Mouse (Mus musculus) heart, adult 8-10 months (tissue): ENCODE data around the gene Zfp931. TPM values are rescaled to one million over a fixed set of nuclear protein-coding genes. Genes with fewer than 3 reads are reported as not detected.
"Not testable (repeated sequence)": the region's sequence is repeated elsewhere in the genome, so short reads cannot be mapped to it uniquely, and the experiment has no call there.

ENCODE experiments used
- DNase-seq: peaks from one replicate; pipeline ENCODE4 v3.0.0; 2022; ENCODE audit warnings: low spot score
- total RNA-seq, 4 experiments: library from RNA; stranded (reverse); gene quantifications; 2 replicates each; pipeline ENCODE4 v1.2.4; 2022

Zfp931 gene
- total RNA-seq, result 10 to 100 TPM; 14.0 to 18.2 (median 16.8) TPM

DNA sequence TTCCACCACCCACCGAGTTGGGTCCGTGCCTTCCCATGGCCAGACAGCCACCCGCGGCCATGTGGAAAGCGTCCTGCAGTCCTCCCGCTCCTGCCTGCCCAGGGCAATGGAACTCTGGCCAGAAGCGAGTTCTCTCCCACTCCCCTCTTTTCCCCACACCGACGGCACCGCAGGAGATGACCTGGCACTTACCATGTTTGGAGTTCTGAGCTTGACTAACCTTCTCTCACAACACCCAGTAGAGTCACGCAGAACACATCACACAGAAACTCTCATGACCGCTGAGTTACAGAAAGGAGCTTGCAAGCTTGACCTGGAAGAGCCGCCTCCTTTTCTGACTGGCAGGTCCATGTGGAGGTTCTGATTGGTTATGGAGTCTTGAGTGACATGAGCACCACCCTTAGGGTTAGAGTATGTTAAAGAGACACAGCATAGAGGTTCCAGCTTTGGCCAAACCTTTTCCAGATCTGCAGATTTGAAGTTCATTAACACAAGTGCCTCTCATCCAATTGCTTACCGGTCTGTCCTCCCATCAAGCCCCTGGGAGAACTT is at the start of gene Zfp931:
Gene Zfp931 (minus strand): TSS at position 311 of the 552 bp plus-strand sequence.
- DNase-seq, result peak; percentile 38

DNA sequence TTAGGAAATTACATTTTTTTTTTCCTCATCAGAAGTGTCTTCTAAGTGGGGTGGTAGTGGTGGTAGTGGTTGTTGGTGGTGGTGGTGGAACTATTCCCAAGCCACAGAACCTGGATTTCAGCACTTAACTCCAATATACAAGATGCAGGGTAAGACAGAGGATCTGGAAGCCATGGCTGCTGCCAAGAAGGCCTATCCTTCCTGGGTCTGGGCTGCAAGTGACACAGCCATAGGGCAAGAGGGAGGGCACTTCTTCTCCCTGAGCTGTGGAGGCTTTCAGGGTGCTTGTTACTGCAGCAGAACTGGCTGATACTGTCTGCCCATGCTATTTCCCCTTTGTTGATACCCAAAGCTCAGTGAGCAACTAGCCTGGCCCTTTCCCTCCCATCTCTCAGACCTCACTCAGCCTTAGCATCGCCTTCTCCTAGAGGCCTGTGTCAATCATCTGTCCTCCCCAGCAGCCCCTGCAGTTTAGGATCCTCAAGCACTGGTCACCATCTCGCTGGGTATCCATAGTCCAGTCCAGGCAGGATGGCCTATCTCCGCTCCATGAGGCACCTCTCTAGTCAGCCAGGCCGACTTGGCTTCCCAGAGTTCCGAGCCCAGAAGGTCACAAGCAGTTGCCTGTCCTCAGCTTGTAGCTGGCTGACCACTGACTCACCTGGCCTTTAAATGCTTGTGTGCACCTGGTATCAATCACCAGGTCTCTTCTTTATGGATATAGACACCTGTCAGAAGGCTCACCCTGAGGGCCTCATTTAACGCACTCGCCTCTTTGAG is 48.0 kb upstream of the Zfp931 start:
- DNase-seq, result no peak

DNA sequence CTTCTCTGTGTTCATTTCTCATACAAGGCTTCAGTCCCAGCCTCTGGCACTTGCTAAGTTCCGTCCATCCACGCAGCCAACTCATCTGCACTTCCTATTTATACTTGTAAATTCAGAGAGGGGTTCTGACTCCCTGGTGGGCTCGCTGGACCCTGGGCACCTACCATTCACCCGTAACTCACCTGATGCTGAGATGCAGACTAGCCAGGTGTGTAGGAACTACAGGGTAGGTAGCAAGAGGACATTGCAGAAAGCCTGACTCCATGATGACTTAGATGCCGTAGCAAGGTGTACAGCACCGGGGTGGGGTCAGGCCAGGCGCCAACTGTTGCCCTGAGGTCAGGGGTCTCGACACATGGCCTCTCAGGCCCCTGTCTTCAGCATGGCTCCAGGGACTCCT is 47.2 kb upstream of the Zfp931 start:
- no peak for DNase-seq

DNA sequence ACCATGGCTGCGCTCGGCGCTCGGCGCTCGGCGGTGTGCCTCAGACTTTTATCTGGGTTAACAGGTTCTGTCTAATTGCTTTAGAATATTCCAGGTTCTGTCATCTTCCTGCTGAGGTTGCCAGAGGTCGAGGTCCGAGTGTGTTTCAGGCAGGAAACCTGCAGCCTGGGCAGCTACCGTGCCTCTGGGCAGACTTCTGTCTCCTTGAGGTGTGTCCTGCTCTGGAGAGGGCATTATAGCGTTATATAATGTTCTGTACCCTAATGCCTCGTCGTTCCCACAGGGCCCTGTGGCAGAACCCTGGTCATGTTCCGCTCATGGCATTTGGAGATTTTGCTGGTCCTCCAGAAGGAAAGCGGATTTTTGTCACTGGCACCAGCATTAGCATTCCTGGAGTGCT is 45.2 kb upstream of the Zfp931 start:
- no peak for DNase-seq

DNA sequence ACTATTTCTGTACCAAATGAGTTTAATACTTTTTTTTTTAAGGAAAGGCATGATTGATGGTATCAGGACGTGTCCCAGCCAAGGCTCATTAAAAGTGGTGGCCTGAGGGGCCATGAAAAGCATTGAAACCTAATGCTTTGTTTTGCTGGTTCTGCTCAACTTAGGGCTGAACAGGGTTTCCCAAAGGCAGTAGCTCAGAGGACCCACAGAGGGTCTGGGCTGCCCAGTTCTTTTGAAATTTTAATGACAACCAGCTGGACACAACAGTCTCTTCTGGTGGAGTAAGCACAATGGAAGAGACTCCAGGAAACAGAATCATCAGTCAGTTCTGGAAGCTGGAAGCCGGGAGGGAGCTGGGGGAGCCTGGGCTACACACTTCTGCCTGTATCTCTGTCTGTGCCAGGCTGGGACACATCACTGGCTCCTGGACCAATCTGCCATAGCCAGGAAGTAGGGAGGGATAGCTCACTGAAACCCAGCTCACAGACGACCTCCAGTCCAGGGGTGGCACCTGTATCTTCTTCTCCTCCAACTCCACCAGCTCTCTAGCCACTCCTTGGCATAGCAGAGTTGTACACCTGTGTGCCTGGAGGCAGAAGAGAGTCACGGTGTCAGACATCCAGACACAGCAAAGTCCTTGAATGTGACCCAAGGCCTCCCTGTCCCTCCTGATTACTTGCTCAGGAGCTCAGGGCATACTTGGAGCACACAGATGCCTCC is 43.8 kb upstream of the Zfp931 start:
- no peak for DNase-seq

DNA sequence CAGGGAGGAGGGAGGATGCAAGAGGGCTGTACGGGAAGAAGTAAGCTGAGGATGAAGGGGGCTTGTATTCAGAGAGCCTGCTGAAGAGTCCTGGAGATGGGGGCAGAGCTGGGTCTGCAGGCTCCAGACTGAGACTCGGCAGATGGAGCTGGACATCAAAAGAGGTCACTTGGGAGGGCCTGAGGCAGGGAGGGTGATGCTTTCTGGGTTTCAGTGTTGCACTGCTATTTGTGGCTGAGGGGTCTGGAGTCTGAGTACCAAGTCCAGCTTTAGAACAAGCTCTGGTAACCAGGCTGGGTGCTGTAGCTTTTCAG is 43.1 kb upstream of the Zfp931 start:
- no peak for DNase-seq

DNA sequence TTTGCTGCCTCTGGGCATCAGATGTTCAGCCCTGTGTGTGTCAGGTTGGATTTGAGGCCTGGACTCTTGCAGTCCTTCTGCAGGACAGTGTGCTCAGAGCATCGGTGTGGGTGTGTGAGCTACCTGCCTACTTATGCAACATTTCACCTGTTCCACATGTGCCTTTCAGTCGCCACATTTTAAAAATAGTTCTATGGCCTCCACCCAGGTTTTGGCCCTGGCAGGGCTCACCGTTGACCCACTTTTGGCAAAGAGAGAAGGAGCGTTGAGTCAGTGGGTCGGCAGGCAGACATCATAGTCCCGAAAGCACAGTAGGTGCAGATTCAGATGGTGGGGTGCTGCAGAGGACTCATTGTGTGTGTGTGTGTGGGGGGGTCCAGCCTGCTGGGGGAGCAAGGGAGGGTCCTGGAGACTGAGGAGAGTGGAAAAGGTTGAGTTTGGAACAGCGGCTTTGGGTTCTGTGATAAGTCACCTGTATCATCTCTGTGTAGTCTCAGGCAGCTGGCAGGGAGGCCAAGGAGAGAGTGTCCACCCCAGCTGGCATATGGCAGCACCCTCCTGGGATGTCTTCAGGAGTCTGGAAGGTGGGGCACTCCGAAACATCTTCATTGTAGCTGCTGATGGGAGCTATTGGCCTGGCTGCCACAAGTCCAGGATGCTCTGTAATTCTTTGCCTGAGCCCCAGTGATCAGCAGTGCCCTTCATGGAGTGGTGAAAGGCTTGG is 42.5 kb upstream of the Zfp931 start:
- DNase-seq, result no peak

DNA sequence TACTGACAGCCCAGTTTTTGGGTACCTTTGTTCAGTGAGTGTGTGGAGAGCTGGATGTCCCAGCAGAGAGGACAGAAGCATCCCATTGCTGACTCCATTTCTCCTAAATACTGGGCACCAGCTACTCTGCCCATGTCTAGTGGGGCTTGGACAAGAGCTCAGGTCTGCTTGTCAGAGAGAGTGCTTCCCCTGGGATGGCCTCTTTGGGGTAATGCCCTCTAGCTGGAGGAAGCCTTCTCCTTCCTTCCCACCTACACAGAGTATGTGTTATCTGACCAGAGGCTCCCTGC is 42.0 kb upstream of the Zfp931 start:
- DNase-seq, result no peak

DNA sequence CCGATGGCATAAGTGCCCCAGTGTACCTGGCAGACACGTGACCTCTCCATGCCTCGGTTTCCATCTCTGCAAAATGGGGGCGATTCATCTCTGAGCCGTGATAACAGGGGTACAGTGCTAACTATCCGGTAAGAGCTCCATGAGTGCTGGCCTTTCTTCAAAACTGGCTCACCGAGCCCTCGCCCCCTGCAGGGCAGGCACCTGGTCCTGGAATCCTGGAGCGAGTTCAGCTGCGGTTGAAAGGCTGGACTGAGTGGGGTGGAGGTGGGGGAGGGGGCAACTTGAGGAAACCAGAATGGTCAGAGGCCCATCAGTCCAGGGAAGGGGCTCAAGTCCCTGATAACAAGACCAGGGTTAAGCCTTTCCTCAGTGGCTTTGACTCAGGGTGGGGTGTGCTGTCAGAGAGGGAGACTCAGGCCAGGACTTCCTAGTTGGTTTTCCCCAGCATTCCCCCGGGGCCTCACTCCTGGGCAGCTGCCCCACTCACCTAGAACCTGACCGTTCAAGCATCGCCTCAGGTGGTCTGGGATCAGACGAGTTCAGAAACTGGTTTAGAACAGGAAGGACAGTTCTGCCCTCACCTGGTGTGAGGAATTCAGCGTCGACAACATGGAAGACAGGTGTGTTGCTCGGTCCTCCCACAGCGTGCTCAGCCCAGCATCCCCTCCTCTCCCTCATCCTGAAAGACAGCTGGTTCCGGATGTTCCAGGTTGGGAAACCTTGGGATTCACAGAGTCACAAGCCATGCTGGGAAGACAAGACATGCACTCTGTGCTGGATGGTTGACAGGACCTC is 41.5 kb upstream of the Zfp931 start:
- no peak for DNase-seq

DNA sequence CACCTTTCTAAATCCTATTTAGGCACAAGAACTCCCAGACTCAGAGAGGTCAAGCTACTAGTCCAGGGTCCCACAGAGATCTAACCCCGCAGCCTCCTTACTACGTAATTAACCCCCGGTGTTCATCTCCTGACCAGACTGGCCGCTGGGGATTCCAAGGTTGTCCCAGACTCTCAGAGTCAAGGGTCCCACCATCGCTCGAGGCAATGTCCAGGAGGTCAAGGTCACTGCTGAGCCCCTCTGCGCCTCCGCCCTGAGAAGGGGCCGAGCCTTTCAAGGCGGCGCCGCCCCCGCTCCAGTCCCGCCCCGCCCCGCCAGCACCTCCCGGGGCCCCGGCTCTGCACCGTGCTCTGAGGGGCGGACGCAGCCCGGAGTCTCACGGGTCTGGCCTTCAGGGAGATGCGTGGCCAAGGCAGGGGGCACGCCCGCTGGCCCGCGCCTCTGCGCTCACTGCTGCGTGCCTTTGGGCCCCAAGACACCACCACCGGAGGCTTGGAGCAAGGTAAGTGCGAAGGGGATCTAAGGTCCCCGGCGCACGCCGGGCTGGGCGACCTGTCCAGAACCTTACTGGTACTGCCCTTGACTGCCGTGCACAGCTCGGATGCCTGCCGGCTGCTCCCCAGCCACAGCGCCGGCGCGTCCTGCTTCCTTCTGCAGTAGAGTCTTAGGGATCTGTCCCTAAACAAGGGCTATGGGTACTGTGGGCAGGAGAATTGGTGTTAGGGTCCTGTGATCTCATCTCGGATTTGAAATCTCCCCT is 40.7 kb upstream of the Zfp931 start, which contains the start of gene Phactr3:
Gene Phactr3 (plus strand): TSS at position 175 of the 760 bp plus-strand sequence.
- DNase-seq, result no peak

DNA sequence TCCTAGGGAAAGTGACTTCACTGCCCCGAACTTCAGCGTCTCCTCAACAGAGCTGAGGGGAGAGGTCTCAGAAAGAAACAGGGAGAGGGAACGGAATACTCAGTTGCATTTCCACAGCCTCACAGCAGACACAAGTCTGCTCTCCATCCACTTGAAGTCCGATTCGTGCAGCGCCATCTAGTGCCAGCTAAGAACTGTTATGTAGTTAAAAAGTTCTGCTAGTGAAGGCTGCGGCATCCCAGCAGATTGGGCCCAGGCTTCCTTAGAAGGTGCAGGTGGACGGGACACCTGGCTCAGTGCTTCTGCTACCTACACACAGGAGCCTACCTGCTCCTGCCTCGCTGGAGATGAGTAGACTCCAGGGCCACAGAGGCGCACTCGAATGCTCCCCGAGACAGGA is 39.7 kb upstream of the Zfp931 start:
- DNase-seq, result peak; percentile 10

DNA sequence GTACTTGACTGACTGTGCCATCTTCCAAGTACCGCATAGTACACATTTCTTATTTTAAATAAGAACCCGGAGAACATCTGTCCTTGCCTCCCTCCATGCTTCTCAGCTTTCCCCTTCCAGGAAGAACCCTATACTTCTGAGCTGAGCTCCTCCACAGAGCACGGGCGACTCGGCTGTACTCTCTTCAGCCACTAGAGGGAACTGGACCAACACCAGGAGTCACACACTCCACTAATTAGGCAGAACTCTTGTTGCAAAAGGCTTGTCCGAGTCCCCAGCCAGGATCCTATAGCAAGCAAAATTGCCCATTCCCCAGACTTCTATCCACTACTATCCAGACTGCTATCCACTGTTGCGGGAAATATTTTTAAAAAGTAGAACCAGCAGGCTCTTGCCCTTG is 23.7 kb upstream of the Zfp931 start:
- peak; percentile 26 for DNase-seq

DNA sequence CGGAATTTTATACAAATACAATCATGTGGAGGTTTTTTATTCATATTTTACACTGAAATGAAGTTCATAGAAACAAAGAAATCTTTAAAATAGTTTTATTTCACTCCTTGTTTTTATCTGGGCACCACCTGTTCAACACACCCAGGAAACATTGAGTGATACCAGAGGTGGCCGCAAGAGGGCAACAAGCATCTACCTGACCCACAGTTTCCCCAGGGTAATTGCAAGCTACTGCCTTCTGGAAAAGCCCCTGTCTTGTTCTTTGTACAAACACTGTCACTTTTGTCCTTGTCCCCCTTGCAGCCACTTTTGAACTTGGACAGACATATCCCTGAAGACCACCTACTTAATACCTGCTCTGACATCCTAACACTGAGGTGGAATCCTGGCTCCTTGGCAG is 19.7 kb upstream of the Zfp931 start:
- peak; percentile 12 for DNase-seq

DNA sequence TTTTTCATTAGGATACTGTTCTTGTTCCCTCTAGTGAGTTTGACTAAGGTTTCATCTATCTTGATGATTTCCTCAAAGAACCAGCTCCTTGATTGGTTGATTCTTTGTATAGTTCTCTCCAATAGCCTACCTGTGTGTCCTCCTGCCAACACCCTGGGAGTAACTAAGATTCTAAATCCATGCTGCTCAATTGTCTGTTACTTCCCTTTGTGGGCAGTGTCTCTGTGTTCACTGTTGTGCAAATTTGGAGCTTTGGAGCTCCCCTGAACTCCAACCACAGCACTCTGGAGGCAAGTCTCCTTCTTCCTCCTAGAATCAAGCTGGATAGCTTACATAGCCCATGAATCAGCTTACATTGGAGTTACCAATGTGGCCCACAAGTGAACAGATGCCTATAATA is 11.3 kb upstream of the Zfp931 start:
- DNase-seq, result no peak

DNA sequence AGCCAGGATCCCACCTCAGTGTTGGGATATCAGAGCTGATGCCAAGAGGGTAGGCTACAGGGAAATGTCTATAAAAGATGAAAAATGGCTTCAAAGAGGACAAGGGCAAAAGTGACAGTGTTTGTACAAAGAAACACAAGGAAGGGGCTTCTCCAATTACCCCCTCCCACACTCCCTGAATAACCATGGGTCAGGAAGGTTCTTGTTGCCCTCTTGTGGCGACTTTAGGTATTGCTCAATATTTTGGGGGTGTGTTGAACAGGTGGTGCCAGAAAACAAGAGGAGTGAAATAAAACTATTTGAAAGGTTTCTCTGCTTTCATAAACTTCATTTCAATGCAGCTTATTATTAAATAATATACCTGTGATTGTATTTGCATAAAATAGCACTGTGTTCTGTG is 20.1 kb downstream of the Zfp931 start:
- peak; percentile 82 for DNase-seq

DNA sequence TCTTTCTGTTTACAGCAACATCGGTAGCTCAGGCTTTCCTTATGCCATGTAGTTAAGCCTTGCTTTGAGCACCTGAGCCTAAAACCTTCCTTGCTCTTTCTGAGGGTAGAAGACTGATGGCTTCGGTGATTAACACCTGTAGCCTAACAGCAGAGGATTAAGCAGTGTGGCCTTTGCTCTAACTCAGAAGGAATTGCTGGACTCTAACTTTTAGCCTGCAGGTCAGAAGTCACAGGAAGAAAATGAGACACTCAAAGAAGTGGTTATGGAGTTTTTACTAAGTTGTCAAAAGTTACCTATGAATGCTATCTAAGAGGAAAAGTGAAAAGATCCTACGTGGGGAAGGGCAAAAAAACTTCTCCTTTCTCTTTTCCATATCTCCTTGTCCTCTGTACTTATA is 50.7 kb downstream of the Zfp931 start:
- not testable (repeated sequence) for DNase-seq

DNA sequence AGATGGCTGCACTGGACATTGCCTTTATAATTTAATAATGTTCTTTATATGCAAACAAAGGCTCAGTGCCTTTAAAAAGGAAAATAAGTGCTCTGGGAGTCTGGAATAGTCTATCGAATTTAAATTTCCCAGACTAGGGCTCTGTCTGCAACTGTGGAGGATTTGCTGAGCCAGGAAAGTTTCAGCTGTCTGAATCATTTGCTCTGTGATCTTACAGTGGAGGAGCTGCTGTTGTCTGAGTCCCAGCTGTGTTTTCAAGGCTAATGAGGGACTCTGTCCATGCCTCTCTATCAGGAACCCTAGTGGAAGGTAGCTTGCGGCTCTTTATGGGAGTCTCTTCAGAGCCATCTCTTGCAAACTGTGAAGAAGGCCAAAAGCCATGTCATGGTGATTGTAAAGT is 54.4 kb downstream of the Zfp931 start:
- DNase-seq, result not testable (repeated sequence)

DNA sequence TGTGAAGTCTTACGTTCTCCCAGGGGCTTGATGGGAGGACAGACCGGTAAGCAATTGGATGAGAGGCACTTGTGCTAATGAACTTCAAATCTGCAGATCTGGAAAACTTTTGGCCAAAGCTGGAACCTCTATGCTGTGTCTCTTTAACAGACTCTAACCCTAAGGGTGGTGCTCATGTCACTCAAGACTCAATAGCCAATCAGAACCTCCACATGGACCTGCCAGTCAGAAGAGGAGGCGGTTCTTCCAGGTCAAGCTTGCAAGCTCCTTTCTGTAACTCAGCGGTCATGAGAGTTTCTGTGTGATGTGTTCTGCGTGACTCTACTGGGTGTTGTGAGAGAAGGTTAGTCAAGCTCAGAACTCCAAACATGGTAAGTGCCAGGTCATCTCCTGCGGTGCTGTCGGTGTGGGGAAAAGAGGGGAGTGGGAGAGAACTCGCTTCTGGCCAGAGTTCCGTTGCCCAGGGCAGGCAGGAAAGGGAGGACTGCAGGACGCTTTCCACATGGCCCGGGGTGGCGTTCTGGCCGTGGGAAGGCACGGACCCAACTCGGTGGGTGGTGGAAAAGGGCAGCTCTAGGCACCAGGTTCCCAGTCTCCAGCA is 55.2 kb downstream of the Zfp931 start, which contains the start of gene Zfp971:
Gene Zfp971 (plus strand): TSS at position 274 of the 601 bp plus-strand sequence.
- peak; percentile 69 for DNase-seq

DNA sequence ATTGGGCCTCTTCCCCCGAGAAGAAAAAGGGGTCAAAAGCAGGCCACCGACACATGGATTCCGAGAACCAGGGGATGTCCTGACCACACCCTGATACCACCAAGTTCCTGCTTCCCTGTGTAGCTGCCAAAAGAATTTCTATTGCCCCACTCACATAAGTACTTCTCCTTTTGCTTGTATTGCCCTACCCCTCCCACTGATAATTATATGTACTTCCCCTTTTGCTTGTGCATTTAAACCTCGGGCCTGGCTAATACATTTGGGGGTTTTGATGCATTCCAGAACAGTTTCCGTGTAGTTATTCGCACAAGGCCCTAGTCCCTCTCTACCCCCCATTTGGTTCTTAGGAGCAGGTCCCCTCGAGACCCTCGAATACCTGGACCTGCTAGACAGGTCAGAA is 57.5 kb downstream of the Zfp931 start:
- DNase-seq, result peak; percentile 26

DNA sequence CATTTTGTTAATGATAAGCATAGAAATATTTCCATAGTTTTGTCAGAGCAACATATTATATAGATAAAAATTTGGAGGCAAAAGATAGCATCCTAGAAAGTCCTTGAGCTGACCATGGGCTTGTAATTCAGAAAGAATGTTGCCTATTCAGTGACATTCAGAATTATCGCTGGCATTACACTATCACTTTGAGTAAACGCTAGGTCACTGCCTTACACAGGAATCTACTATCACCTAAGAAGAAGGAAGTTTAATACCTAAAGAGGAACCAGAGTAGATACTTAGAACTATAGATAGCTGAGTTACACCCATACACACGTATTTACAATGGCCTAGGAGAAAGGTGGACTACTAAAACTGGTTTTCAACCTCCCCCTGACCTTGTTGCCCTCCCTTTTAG is 58.8 kb downstream of the Zfp931 start:
- not testable (repeated sequence) for DNase-seq
